Mouse (Mus musculus): ENCODE results near the gene Lhfpl5. TPM values are rescaled to one million over a fixed set of nuclear protein-coding genes. Genes with fewer than 3 reads are reported as not detected.

Gene Lhfpl5
- polyA plus RNA-seq, 1 experiment from 2014 or later: 0.15 TPM

- Histone ChIP-seq H3K9ac (no peak overlapping the region), H3K4me1 (replicated peaks) (peaks cover 8% of the 10 kb centered on the region), H3K4me3 (no peak overlapping the region), H3K9me3 (replicated peaks) (no peaks in the 10 kb centered on the region), H3K27ac (no peak overlapping the region), H3K36me3 (no peaks in the 10 kb centered on the region), H3K27me3 (peaks cover 7% of the 10 kb centered on the region; the same call in 1 of the 2 replicates), H3K4me2 (no peak overlapping the region)
- 76% methylated on average over 6 of the region's 6 CpGs for WGBS
- no peak for ATAC-seq (replicated peaks; ENCODE audit: insufficient number of reproducible peaks, insufficient read depth, low FRiP score, low read depth)
Observed at GRCm38 (mm10) chr17:28572941-28573340, 2.5 kb upstream of the Lhfpl5 start.

- H3K36me3 ChIP-seq: no peaks in the 10 kb centered on the region
- H3K27me3 ChIP-seq: peaks cover 5% of the 10 kb centered on the region; the same call in 1 of the 2 replicates
- no peak overlapping the region for H3K4me3 ChIP-seq
- H3K4me1 ChIP-seq (replicated peaks): peaks cover 5% of the 10 kb centered on the region
- no peak overlapping the region for H3K4me2 ChIP-seq
- WGBS: 5% methylated on average over 9 of the region's 9 CpGs
- H3K27ac ChIP-seq: no peak overlapping the region
- ATAC-seq (replicated peaks; ENCODE audit: insufficient number of reproducible peaks, insufficient read depth, low FRiP score, low read depth): peak; percentile 48; the same call in 1 of the 2 replicates
- no peaks in the 10 kb centered on the region for H3K9me3 ChIP-seq (replicated peaks)
- no peak overlapping the region for H3K9ac ChIP-seq
Observed at GRCm38 (mm10) chr17:28580396-28580795, 5.0 kb downstream of the Lhfpl5 start.

DNA sequence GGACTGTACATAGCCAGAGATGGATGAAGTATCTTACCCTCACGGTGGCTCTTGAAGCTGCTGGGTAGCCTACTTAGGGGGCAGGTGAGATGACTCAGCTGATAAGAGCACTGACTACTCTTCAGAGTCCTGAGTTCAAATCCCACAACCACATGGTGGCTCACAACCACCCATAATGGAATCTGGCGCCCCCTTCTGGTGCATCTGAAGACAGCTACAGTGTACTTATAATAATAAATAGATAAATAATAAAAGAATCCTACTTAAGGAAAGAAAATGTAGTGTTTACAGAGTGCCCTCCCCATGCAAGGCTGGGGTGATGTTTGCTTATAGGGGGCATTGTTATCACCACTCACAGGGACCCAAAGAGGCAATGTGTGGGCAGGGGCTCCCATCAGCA, 5.6 kb downstream of the Lhfpl5 start:
- H3K4me3 ChIP-seq: no peak overlapping the region
- no peak overlapping the region for H3K27ac ChIP-seq
- 59% methylated on average over 2 of the region's 2 CpGs for WGBS
- ATAC-seq (replicated peaks; ENCODE audit: insufficient number of reproducible peaks, insufficient read depth, low FRiP score, low read depth): no peak
- no peaks in the 10 kb centered on the region for H3K36me3 ChIP-seq
- no peak overlapping the region for H3K4me2 ChIP-seq
- no peaks in the 10 kb centered on the region; the same call in 1 of the 2 replicates for H3K4me1 ChIP-seq (replicated peaks)
- no peaks in the 10 kb centered on the region for H3K9me3 ChIP-seq (replicated peaks)
- H3K9ac ChIP-seq: no peak overlapping the region
- 0 out of 2 replicates have a peak, but pooled peaks cover 3% of the 10 kb centered on the region for H3K27me3 ChIP-seq

- H3K4me2 ChIP-seq: no peak overlapping the region
- no peak overlapping the region for H3K9ac ChIP-seq
- ATAC-seq (replicated peaks; ENCODE audit: insufficient number of reproducible peaks, insufficient read depth, low FRiP score, low read depth): no peak
- peaks cover 11% of the 10 kb centered on the region for H3K4me1 ChIP-seq (replicated peaks)
- H3K4me3 ChIP-seq: no peak overlapping the region
- H3K27ac ChIP-seq: no peak overlapping the region
- H3K36me3 ChIP-seq: peaks cover 37% of the 10 kb centered on the region
- H3K27me3 ChIP-seq: no peaks in the 10 kb centered on the region
- WGBS: 73% methylated on average over 3 of the region's 3 CpGs
- no peaks in the 10 kb centered on the region for H3K9me3 ChIP-seq (replicated peaks)
Observed at GRCm38 (mm10) chr17:28586509-28586908, 11.1 kb downstream of the Lhfpl5 start.

- Histone ChIP-seq H3K27ac (no peak overlapping the region), H3K9ac (no peak overlapping the region), H3K9me3 (replicated peaks) (no peaks in the 10 kb centered on the region), H3K4me2 (no peak overlapping the region), H3K27me3 (no peaks in the 10 kb centered on the region), H3K36me3 (peaks cover 50% of the 10 kb centered on the region), H3K4me3 (no peak overlapping the region), H3K4me1 (replicated peaks) (peaks cover 26% of the 10 kb centered on the region)
- no peak for ATAC-seq (replicated peaks; ENCODE audit: insufficient number of reproducible peaks, insufficient read depth, low FRiP score, low read depth)
- WGBS: 73% methylated on average over 2 of the region's 2 CpGs
Observed at GRCm38 (mm10) chr17:28588591-28588990, 13.2 kb downstream of the Lhfpl5 start.

DNA sequence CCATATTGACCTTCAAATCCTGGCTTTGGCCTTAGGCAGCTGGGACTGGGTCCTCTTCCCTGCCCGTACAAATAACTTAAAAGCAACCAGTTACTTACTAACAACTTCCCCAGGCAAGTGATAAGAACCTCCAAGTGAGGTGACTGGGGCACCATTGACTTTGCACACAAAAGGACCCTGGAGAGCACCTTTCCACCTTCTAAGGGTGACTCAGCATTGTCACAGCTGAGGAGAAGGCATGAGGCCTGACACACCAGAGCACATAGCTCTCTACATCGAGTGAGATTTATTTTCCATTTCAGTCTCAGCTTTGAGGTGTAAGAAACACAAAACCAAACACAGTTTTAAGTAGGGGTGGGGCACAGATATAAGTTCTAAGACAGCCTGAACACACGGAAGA, 15.2 kb downstream of the Lhfpl5 start:
- 76% methylated on average over 3 of the region's 3 CpGs for WGBS
- Histone ChIP-seq H3K4me1 (replicated peaks) (peaks cover 26% of the 10 kb centered on the region), H3K4me3 (no peak overlapping the region), H3K36me3 (peaks cover 50% of the 10 kb centered on the region), H3K9ac (no peak overlapping the region), H3K27me3 (no peaks in the 10 kb centered on the region), H3K4me2 (no peak overlapping the region), H3K9me3 (replicated peaks) (no peaks in the 10 kb centered on the region), H3K27ac (no peak overlapping the region; the same call in 1 of the 2 replicates)
- ATAC-seq (replicated peaks; ENCODE audit: insufficient number of reproducible peaks, insufficient read depth, low FRiP score, low read depth): no peak

DNA sequence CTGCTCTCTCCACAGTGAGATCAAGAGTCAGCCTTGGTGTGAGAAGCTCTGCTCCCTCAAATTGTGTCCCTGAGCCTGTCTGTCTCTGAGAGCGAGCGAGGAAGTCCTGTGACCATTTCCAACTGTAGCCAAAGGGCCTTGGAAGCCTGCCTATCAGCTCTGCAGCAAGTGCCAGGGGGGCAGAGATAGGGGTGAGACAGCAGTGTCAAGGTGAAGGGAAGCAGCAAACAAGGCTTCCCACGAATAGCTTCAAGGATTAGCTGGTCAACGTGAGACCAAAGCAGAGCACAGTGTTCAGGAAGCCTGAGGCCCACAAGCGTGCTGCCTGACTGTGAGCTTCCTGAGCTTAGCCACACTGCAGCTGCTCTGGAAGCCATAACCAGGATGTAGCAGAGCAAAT, 16.0 kb downstream of the Lhfpl5 start:
- ATAC-seq (replicated peaks; ENCODE audit: insufficient number of reproducible peaks, insufficient read depth, low FRiP score, low read depth): peak; percentile 66; the same call in 1 of the 2 replicates
- Histone ChIP-seq H3K4me3 (no peak overlapping the region), H3K9me3 (replicated peaks) (no peaks in the 10 kb centered on the region), H3K27ac (peak overlapping the region; percentile 77), H3K4me1 (replicated peaks) (peaks cover 26% of the 10 kb centered on the region), H3K27me3 (no peaks in the 10 kb centered on the region), H3K36me3 (peaks cover 54% of the 10 kb centered on the region), H3K9ac (no peak overlapping the region), H3K4me2 (no peak overlapping the region)
- 38% methylated on average over 5 of the region's 5 CpGs for WGBS

DNA sequence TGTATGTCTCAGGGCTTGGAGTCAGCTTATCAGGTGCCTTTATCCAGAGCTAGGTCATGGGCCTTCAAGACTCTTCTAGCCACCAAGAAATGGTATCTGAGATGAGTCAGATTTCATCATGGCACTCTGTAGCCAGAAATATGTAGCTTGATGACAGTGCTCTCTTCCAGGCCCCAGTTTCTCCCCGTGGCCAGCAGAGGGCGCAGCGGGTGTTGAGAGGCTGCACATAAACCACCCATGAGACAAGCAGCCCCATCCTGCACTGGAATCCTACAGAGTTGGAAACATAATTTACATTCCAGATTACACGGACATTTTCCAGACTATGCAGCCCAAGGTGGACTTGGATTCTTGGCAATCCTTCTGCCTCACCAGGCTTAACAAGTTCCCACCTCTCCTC, 17.6 kb downstream of the Lhfpl5 start:
- H3K9ac ChIP-seq: no peak overlapping the region
- no peak overlapping the region for H3K4me2 ChIP-seq
- no peak; the same call in 1 of the 2 replicates for ATAC-seq (replicated peaks; ENCODE audit: insufficient number of reproducible peaks, insufficient read depth, low FRiP score, low read depth)
- no peak overlapping the region for H3K4me3 ChIP-seq
- 0 out of 2 replicates have a peak overlapping the region, but pooled peaks have one; percentile 1 for H3K27ac ChIP-seq
- no peaks in the 10 kb centered on the region for H3K27me3 ChIP-seq
- H3K36me3 ChIP-seq: peaks cover 63% of the 10 kb centered on the region
- H3K4me1 ChIP-seq (replicated peaks): peaks cover 26% of the 10 kb centered on the region
- WGBS: 5% methylated on average over 4 of the region's 4 CpGs
- H3K9me3 ChIP-seq (replicated peaks): no peaks in the 10 kb centered on the region

DNA sequence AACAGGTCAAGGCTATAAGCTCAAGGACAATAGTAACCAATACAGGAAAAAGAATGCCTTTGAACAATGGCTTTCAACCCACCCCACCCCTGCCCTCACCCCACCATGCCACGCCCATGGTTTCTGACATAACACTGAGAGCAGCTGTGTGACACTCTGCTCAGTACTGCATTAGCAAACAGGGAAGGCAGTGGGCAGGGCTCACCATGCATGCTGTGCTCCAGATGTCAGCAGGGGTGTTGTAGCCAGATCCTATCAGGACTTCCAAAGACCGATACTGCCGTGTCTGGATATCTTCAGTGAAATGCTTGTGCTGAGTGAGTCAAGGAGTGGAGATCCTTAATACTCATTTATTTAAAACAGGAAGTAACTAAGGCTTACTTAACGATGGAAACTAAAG, 18.5 kb downstream of the Lhfpl5 start:
- Histone ChIP-seq H3K36me3 (peaks cover 60% of the 10 kb centered on the region), H3K27me3 (no peaks in the 10 kb centered on the region), H3K4me3 (no peak overlapping the region), H3K27ac (no peak overlapping the region), H3K9ac (no peak overlapping the region), H3K9me3 (replicated peaks) (no peaks in the 10 kb centered on the region), H3K4me2 (no peak overlapping the region), H3K4me1 (replicated peaks) (peaks cover 26% of the 10 kb centered on the region)
- 50% methylated on average over 4 of the region's 4 CpGs for WGBS
- 0 out of 2 replicates have a peak, but pooled peaks have one; percentile 18 for ATAC-seq (replicated peaks; ENCODE audit: insufficient number of reproducible peaks, insufficient read depth, low FRiP score, low read depth)

GRCm38 (mm10) chr17:28600780-28601179, 25.3 kb downstream of the Lhfpl5 start:
- Histone ChIP-seq H3K4me1 (replicated peaks) (no peaks in the 10 kb centered on the region), H3K4me2 (no peak overlapping the region), H3K9me3 (replicated peaks) (no peaks in the 10 kb centered on the region), H3K27ac (no peak overlapping the region), H3K36me3 (peaks cover 79% of the 10 kb centered on the region), H3K27me3 (no peaks in the 10 kb centered on the region), H3K4me3 (no peak overlapping the region), H3K9ac (no peak overlapping the region)
- 84% methylated on average over 5 of the region's 5 CpGs for WGBS
- ATAC-seq (replicated peaks; ENCODE audit: insufficient number of reproducible peaks, insufficient read depth, low FRiP score, low read depth): no peak

DNA sequence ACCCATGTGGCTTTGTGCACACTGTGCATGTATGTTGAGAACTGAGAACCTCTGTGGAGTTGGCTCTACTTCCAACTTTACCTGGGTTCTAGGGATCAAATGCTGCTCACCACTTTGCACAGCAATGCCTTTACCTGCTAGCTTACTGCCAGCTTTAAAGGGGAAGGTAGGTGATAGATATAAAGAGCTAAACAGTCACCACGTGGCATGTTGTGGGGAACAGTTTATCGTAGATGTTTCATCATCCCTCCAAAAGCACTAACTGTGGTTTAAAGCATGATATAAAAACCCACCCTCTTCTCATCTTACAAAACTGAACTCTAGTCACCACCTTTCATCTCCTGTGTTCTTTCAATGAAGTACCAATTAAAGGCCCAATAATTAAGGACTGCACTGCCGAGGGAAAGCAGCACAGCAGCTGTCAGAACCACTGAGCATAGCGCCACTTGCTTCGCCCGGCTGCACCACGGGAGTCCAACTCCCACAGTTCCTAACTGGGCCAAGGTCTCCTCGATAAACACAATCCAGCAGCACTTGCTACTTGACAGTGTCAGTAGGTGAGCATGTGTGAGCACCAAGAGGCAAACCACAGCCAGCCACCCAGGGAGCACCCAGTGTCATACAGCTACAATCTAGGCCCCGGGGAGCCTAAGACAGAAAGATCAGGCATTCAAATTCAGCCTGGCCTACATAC, 26.3 kb downstream of the Lhfpl5 start:
- Histone ChIP-seq H3K9me3 (replicated peaks) (no peaks in the 10 kb centered on the region), H3K4me2 (no peak overlapping the region), H3K36me3 (peaks cover 81% of the 10 kb centered on the region), H3K4me1 (replicated peaks) (no peaks in the 10 kb centered on the region), H3K4me3 (no peak overlapping the region), H3K27me3 (no peaks in the 10 kb centered on the region), H3K9ac (no peak overlapping the region), H3K27ac (no peak overlapping the region)
- no peak for ATAC-seq (replicated peaks; ENCODE audit: insufficient number of reproducible peaks, insufficient read depth, low FRiP score, low read depth)
- 90% methylated on average over 9 of the region's 9 CpGs for WGBS

DNA sequence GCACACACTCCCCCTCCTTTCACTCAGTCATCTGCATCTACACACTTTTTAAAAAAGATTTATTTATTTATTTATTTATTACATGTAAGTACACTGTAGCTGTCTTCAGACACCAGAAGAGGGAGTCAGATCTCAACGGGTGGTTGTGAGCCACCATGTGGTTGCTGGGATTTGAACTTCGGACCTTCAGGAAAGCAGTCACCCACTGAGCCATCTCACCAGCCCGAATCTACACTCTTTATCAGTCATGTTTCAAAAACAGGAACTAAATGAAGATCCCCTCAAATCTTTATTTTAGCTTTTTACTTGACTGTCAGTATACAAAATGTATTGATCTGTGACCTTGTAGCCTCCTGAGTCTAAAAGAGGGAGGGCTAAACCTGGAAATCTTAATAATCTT, 34.1 kb downstream of the Lhfpl5 start:
- Histone ChIP-seq H3K9ac (no peak overlapping the region), H3K4me1 (replicated peaks) (no peaks in the 10 kb centered on the region), H3K4me3 (no peak overlapping the region), H3K9me3 (replicated peaks) (no peaks in the 10 kb centered on the region), H3K36me3 (peaks cover 22% of the 10 kb centered on the region), H3K27me3 (no peaks in the 10 kb centered on the region), H3K4me2 (no peak overlapping the region), H3K27ac (no peak overlapping the region)
- 76% methylated on average over 3 of the region's 3 CpGs for WGBS
- ATAC-seq (replicated peaks; ENCODE audit: insufficient number of reproducible peaks, insufficient read depth, low FRiP score, low read depth): no peak
